Mouse (Mus musculus) embryonic facial prominence, embryonic 15.5 days (tissue): ENCODE measurements at regions not wholly inside any gene's neighbourhood (a gene's known extent, or its start where the extent isn't known, plus 50 kb on each side); places are given as distances from the start of the nearest gene placed in this dataset.

Source experiments
- ATAC-seq: fragments of 200-750 bp; cut with Nextera tagmentation; 2 replicates; pipeline ENCODE4 v1.8.0; 2017; ENCODE audit warnings: low read depth, moderate TSS enrichment; ENCODE audit not compliant: insufficient number of reproducible peaks, low FRiP score, low TSS enrichment
- H3K27ac ChIP-seq: fragments of 300-500 bp; sonication (generic); replicated peaks from 2 replicates; pipeline ENCODE4 v1.5.1; 2015; ENCODE audit warnings: mild to moderate bottlenecking, inconsistent platforms
- H3K27me3 ChIP-seq: fragments of 300-500 bp; sonication (generic); 2 replicates; pipeline ENCODE4 v1.6.1; 2015; ENCODE audit warnings: inconsistent platforms
- H3K36me3 ChIP-seq: fragments of 300-500 bp; sonication (generic); 2 replicates; pipeline ENCODE4 v1.6.1; 2015; ENCODE audit warnings: mild to moderate bottlenecking, inconsistent platforms
- H3K4me1 ChIP-seq: fragments of 300-500 bp; sonication (generic); 2 replicates; pipeline ENCODE4 v1.6.1; 2015; ENCODE audit warnings: inconsistent platforms
- H3K4me2 ChIP-seq: fragments of 300-500 bp; sonication (generic); replicated peaks from 2 replicates; pipeline ENCODE4 v1.6.1; 2015; ENCODE audit warnings: mild to moderate bottlenecking, inconsistent platforms
- H3K4me3 ChIP-seq: fragments of 300-500 bp; sonication (generic); replicated peaks from 2 replicates; pipeline ENCODE4 v1.5.1; 2015; ENCODE audit warnings: mild to moderate bottlenecking, inconsistent platforms
- H3K9ac ChIP-seq: fragments of 300-500 bp; sonication (generic); 2 replicates; pipeline ENCODE4 v1.6.1; 2015; ENCODE audit warnings: inconsistent platforms
- H3K9me3 ChIP-seq: fragments of 300-500 bp; sonication (generic); replicated peaks from 2 replicates; pipeline ENCODE4 v1.6.1; 2016; ENCODE audit warnings: inconsistent platforms
- WGBS: fragments of 180-500 bp; shearing (Covaris S2); methylation state at CpG from one replicate; pipeline ENCODE4 v1.1.7; 2015; 5-methylcytosine and 5-hydroxymethylcytosine counted together

DNA sequence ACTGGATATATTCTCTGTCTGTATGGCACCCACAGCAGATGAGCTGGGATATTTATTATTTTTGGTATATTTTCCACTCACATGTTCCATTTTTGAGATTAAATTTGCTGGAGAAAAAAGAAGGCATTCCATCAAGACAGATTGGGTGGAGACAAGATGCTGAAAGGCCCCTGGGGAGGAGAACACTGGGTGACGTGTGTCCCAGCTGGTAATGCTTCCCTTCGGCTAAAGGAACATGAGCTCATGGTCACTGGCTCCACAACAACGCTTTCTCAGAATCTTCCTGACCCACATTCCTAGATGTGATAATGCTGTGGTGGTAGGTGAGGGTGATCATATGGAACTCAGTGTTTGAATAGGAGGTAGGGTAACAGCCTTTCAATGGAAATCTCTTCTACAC is 266.4 kb upstream of the Id2 start:
- H3K4me1 ChIP-seq = no peaks in the 10 kb centered on the region
- no peak overlapping the region for H3K27ac ChIP-seq
- no peak overlapping the region for H3K9ac ChIP-seq
- no peaks in the 10 kb centered on the region for H3K36me3 ChIP-seq
- no peaks in the 10 kb centered on the region for H3K9me3 ChIP-seq
- H3K4me2 ChIP-seq = no peak overlapping the region
- no peak for ATAC-seq
- no peak overlapping the region for H3K4me3 ChIP-seq
- no peaks in the 10 kb centered on the region for H3K27me3 ChIP-seq
- WGBS = 71% methylated on average over 3 of the region's 3 CpGs

GRCm38 (mm10) chr12:25362771-25363170 is 265.8 kb upstream of the Id2 start:
- H3K4me1 ChIP-seq = no peaks in the 10 kb centered on the region
- no peak overlapping the region for H3K4me2 ChIP-seq
- H3K27ac ChIP-seq = no peak overlapping the region
- no peaks in the 10 kb centered on the region for H3K9me3 ChIP-seq
- no peak overlapping the region for H3K9ac ChIP-seq
- ATAC-seq = no peak
- no peaks in the 10 kb centered on the region for H3K27me3 ChIP-seq
- no peak overlapping the region for H3K4me3 ChIP-seq
- WGBS = 93% methylated on average over 4 of the region's 4 CpGs
- no peaks in the 10 kb centered on the region for H3K36me3 ChIP-seq

GRCm38 (mm10) chr12:25360726-25361125 is 263.8 kb upstream of the Id2 start:
- Histone ChIP-seq H3K4me2 (no peak overlapping the region), H3K9me3 (no peaks in the 10 kb centered on the region), H3K36me3 (no peaks in the 10 kb centered on the region), H3K9ac (no peak overlapping the region), H3K4me1 (no peaks in the 10 kb centered on the region), H3K4me3 (no peak overlapping the region), H3K27ac (no peak overlapping the region), H3K27me3 (no peaks in the 10 kb centered on the region)
- no peak for ATAC-seq
- WGBS = 90% methylated on average over 2 of the region's 2 CpGs

DNA sequence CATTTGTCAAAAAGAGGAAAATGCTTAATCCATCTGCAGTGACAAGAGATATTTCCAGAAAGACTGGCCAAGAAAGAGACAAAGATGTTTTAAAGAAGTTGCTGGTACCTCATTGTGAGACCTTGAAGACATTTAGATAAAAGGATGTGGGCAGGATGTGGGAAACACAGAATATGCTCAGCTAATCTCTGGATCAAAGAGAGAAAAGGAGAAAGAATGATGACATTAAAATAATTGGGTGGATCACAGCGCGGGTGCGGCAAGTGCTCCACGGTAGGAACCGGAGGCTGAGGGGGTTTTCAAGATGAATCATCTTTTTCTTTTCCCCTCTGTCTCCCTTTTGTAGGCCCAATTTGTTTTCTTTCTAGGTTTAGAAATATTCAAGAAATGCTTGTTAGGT is 263.0 kb upstream of the Id2 start:
- no peak overlapping the region for H3K9ac ChIP-seq
- H3K27ac ChIP-seq = no peak overlapping the region
- H3K27me3 ChIP-seq = no peaks in the 10 kb centered on the region
- H3K36me3 ChIP-seq = no peaks in the 10 kb centered on the region
- H3K4me1 ChIP-seq = no peaks in the 10 kb centered on the region
- H3K4me3 ChIP-seq = no peak overlapping the region
- no peaks in the 10 kb centered on the region for H3K9me3 ChIP-seq
- no peak for ATAC-seq
- no peak overlapping the region for H3K4me2 ChIP-seq
- WGBS = 64% methylated on average over 5 of the region's 5 CpGs

GRCm38 (mm10) chr12:25358846-25359525 is 262.0 kb upstream of the Id2 start:
- Histone ChIP-seq H3K9ac (no peak overlapping the region), H3K27me3 (no peaks in the 10 kb centered on the region), H3K9me3 (no peaks in the 10 kb centered on the region), H3K27ac (no peak overlapping the region), H3K4me3 (no peak overlapping the region), H3K4me1 (no peaks in the 10 kb centered on the region), H3K36me3 (no peaks in the 10 kb centered on the region), H3K4me2 (no peak overlapping the region)
- 83% methylated on average over 8 of the region's 8 CpGs for WGBS
- ATAC-seq = no peak

- no peak for ATAC-seq
- Histone ChIP-seq H3K4me1 (no peaks in the 10 kb centered on the region), H3K27me3 (no peaks in the 10 kb centered on the region)
Observed at GRCm38 (mm10) chr12:25356774-25357173, 259.8 kb upstream of the Id2 start.

GRCm38 (mm10) chr12:25355217-25355616 is 258.3 kb upstream of the Id2 start:
- H3K27me3 ChIP-seq = no peaks in the 10 kb centered on the region
- H3K4me1 ChIP-seq = no peaks in the 10 kb centered on the region
- H3K4me2 ChIP-seq = no peak overlapping the region
- 60% methylated on average over 1 of the region's 1 CpGs for WGBS
- H3K9me3 ChIP-seq = no peaks in the 10 kb centered on the region
- no peak overlapping the region for H3K9ac ChIP-seq
- H3K4me3 ChIP-seq = no peak overlapping the region
- no peak for ATAC-seq
- H3K27ac ChIP-seq = no peak overlapping the region
- H3K36me3 ChIP-seq = no peaks in the 10 kb centered on the region

More at GRCm38 (mm10) chr12:25356774-25357173, 259.8 kb upstream of the Id2 start:
- Histone ChIP-seq H3K4me3 (no peak overlapping the region), H3K4me2 (no peak overlapping the region), H3K36me3 (no peaks in the 10 kb centered on the region), H3K9me3 (no peaks in the 10 kb centered on the region), H3K27ac (no peak overlapping the region), H3K9ac (no peak overlapping the region)
- 80% methylated on average over 2 of the region's 2 CpGs for WGBS

DNA sequence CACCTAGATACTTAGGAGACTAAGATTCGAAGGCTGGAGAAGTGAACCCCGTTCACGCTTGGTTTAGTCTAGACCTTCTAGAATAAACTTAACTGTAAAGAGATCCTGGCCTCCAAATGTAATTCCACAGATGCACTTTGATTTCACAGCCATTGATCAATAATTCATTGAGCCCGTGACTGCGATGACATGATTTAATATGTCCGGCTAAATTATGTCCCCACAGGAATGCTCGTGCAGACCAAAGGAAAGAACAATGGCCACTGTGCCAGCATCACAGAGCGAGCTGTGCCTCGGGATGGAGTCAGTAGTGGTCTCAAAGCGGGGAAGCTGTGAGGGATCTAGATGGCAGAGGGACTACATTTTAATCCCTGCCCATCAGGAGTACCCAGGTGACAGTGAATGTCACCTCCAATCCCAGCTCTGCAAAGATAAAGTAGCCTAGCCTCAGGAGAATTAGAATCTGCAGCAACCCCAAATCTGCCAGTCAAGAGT is 256.5 kb upstream of the Id2 start:
- Histone ChIP-seq H3K36me3 (no peaks in the 10 kb centered on the region), H3K4me1 (no peaks in the 10 kb centered on the region), H3K4me3 (no peak overlapping the region), H3K27me3 (no peaks in the 10 kb centered on the region), H3K9ac (no peak overlapping the region), H3K9me3 (no peaks in the 10 kb centered on the region), H3K4me2 (no peak overlapping the region), H3K27ac (no peak overlapping the region)
- whole genome bisulfite sequencing = 79% methylated on average over 10 of the region's 10 CpGs
- no peak for ATAC-seq

- H3K36me3 ChIP-seq = no peaks in the 10 kb centered on the region
Observed at GRCm38 (mm10) chr12:25352160-25352559, 255.2 kb upstream of the Id2 start.

DNA sequence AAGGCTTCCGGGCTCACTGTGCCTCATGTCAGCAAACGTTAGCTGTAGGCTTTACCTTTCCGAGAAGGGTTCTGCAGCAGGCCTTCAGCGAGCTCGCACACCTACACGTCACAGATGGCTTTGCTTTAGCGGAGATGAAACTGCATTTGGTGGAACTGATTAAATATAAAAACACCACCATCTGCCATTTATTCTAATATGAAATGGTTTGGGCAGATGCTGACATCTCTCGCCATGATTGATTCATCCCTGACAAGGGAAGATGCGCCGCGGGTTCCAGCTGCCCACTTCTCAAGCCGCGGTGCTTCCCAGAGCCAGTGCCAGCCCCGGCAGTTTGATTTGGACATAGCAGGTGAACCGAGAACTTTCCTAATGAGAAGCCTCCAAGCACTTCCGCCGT is 247.4 kb upstream of the Id2 start:
- Histone ChIP-seq H3K9ac (no peak overlapping the region), H3K36me3 (no peaks in the 10 kb centered on the region), H3K27me3 (no peaks in the 10 kb centered on the region), H3K27ac (no peak overlapping the region), H3K9me3 (no peaks in the 10 kb centered on the region), H3K4me1 (no peaks in the 10 kb centered on the region), H3K4me3 (no peak overlapping the region), H3K4me2 (no peak overlapping the region)
- 64% methylated on average over 17 of the region's 17 CpGs for WGBS
- ATAC-seq = no peak

More at GRCm38 (mm10) chr12:25352160-25352559, 255.2 kb upstream of the Id2 start:
- H3K4me3 ChIP-seq = no peak overlapping the region
- H3K9me3 ChIP-seq = no peaks in the 10 kb centered on the region
- H3K4me1 ChIP-seq = no peaks in the 10 kb centered on the region
- no peak for ATAC-seq
- no peaks in the 10 kb centered on the region for H3K27me3 ChIP-seq
- no peak overlapping the region for H3K27ac ChIP-seq
- H3K4me2 ChIP-seq = no peak overlapping the region
- no peak overlapping the region for H3K9ac ChIP-seq

GRCm38 (mm10) chr12:25338771-25339170 is 241.8 kb upstream of the Id2 start:
- no peaks in the 10 kb centered on the region for H3K27me3 ChIP-seq
- no peak for ATAC-seq
- peaks cover 14% of the 10 kb centered on the region for H3K4me1 ChIP-seq
- H3K27ac ChIP-seq = no peak overlapping the region
- WGBS = 81% methylated on average over 1 of the region's 1 CpGs
- no peak overlapping the region for H3K9ac ChIP-seq
- no peak overlapping the region for H3K4me2 ChIP-seq
- no peaks in the 10 kb centered on the region for H3K36me3 ChIP-seq
- no peak overlapping the region for H3K4me3 ChIP-seq
- no peaks in the 10 kb centered on the region for H3K9me3 ChIP-seq

DNA sequence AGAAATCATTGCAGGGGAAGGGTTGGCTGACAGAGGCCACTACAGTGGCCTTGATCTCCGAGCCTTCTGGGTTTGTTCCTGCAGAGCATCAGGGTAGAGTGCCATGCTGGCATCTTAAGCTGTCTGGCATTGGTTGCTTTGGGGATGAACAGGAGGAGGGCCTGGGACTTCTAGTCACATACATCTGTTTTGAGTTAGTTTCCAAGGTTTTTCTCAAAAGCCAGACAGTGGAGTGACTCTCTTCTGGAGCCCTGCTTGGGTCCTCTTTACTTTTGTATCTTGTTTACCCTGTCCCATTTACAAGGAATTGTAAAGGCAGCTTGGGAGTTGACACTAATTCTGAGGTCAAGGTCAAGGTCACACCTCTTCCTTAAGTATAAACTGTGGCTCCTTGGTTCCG is 239.0 kb upstream of the Id2 start:
- 38% methylated on average over 2 of the region's 2 CpGs for WGBS

More for the DNA sequence above, 239.0 kb upstream of the Id2 start:
- no peaks in the 10 kb centered on the region for H3K36me3 ChIP-seq
- no peaks in the 10 kb centered on the region for H3K9me3 ChIP-seq
- peak overlapping the region; percentile 35 for H3K27ac ChIP-seq
- ATAC-seq = peak; percentile 51; the same call in 1 of the 2 replicates
- no peaks in the 10 kb centered on the region for H3K27me3 ChIP-seq
- H3K9ac ChIP-seq = no peak overlapping the region
- peaks cover 14% of the 10 kb centered on the region for H3K4me1 ChIP-seq
- H3K4me3 ChIP-seq = no peak overlapping the region
- H3K4me2 ChIP-seq = no peak overlapping the region
